Mouse (Mus musculus): Measurements from ENCODE around the gene Syne2.

Gene Syne2

GRCm38 (mm10) chr12:75833149-75833959, 15.4 kb downstream of the Syne2 start:
- DNase-seq = no peak

DNA sequence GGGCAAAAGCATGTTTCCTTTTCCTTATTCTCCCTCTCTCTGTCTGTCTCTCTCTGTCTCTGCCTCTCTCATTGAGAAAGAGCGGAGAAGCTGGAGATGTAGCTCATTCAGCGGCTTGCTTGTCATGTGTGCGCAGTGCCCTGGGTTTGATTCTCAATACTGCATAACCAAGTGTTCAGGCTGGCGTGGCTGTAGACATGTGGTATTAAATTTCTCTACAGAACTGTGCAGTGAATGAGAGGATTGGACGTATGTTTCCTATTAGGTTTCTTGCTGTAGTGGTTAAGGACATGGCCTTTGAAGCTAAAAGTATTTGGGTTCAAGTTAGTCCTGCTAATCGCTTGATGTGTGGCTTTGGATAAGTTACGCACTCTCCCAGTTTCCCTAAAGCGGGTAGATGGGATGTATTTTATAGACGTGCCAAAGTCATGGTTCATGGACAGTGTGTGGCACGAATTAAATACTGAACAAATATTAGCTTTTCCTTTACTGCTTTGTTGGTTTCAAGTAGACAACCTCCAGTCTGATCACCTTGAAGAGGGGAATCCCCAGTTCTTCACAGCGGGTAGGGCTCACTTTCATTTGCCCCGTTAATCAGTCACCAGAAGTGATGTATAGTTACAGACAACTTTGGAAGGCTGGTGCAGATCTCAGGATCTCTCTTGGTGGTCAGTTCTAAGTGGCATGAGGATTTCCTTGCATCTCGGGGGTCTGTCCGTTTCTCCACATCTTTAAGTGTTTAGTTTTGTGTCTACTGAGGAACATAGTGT, 16.2 kb downstream of the Syne2 start:
- DNase-seq = no peak

DNA sequence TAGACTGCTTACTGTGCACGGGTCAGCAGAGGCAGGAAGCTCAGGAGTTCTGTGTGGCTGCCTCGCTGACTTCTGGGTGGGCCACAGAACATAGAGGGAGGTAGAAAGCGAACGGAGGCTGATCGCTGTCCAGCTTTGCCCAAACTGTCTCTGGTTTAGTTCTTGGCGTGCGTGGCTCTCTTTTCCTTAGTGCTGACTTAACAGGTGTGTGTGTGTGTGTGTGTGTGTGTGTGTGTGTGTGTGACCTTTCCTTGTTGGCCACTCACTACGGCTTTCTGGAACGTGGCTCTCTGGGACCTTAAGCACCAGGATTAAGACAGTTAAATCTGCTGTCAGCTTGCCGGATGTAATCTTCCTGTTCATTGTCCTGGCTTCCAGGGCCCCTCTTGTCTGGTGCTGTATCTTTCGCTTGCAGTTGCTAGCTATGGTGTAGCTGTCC, 18.6 kb downstream of the Syne2 start:
- DNase-seq = no peak

- no peak for DNase-seq
Measured at GRCm38 (mm10) chr12:75837462-75837861, 19.5 kb downstream of the Syne2 start.

DNA sequence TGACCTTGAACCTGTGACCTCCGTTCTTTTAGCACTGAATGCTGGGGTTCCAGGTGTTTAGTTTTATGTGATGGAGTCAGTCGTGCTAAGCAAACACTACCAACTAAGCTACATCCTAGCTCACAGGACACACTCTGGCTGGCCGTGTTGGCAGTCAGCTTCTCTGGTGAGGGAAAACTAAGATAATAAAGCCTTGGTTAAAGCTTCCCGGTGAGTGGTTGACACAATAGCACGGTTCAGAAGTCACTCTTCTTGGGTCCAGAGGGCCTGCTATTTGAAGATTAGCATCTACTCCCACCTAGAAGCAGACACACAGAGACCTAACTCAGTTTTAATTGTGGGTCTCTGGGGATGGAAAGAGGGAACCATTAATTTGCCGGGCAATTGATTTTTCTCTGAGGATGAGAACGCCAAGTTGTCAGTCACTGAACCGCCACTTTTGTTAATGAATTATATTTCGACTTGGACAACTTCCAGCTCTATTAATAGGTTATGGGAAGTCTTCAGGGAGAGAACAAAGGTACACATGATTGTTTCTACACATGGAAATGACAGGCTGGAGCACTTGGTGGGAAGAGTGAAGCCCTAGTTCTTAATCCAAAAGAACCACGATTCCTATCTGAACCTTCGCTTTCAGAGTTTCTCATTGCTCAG, 21.3 kb downstream of the Syne2 start:
- no peak for DNase-seq

GRCm38 (mm10) chr12:75841183-75841582, 23.2 kb downstream of the Syne2 start:
- no peak for DNase-seq

GRCm38 (mm10) chr12:75844311-75844710, 26.4 kb downstream of the Syne2 start:
- no peak for DNase-seq

DNA sequence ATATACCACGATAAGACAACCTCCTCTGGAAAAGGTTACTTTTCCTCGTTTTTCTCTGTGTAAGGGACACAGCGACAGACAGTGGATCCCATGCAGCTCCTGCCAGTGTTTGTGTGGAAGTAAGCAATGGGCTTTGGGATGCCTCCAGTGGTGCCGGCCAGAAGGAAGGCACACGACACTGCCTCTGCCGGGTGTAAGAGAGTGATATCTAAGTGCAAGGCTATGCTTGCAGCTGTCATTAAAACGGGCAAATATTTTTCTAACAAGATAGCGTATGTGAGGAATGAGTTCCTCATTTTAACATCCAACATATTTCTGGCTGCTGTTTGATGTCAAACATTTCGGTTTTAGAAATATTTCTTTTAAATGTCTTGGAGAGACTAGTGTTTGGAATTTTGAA, 27.1 kb downstream of the Syne2 start:
- DNase-seq = no peak

DNA sequence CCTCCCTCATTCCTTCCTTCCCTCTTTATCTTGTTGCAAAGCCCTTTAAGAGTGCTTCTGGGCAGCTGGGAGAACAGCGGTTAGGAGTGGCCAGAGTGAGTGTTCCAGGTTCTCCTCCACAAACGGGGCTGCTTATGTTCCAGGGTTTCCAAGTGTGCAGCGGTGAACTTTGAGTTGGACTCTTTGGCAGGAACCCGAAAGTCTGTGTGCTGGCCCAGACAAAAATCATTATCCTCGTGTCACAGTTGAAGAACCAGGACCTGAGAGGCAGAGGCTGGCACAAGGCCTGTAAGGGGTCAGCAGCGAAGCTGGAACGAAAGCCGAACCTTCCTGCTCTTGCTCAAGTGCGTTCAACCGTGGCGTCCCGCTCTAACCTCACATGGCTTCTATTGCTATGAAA, 28.6 kb downstream of the Syne2 start:
- no peak for DNase-seq

- no peak for DNase-seq
Measured at GRCm38 (mm10) chr12:75850205-75850604, 32.3 kb downstream of the Syne2 start.

- no peak for DNase-seq
Measured at GRCm38 (mm10) chr12:75851481-75851880, 33.5 kb downstream of the Syne2 start.

DNA sequence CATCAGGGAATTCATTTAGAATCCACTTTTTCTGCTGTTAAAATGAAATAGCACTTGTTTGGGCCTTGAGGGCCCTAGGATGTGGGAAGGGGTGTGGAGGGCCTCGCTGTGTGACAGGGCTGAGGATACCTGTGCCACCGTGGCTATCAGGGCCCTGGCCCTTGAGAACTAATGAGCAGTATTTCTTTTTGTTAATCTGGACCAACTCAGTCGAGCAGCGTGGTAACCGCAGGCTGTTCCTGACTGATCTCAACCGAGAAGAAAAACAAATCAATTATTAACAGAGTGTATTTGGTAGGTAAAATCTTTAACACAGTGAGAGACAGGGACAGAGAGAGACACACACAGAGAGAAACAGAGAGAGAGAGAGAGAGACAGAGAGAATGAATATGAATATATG, 34.5 kb downstream of the Syne2 start:
- DNase-seq = no peak

DNA sequence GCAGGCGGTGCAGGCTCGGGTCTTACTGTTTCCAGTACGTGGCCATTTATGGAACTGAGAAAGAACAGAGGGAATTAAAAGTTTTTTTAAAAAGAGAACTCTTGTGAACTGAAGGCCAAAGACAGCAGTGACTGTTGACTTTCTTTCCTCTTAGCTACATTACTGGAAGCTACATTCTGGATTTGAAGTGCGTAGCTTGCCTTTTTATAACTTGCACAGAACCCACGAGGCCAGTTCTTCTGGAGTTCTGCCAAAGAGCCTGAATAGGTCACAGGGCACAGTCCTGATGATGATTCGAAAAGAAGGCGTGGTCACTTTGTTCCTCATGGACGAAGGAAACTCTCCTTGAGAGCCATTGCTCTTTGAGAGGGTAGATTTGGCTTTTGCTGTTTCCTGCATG, 35.6 kb downstream of the Syne2 start:
- DNase-seq = no peak

- no peak for DNase-seq
Measured at GRCm38 (mm10) chr12:75855051-75855453, 37.1 kb downstream of the Syne2 start.

DNA sequence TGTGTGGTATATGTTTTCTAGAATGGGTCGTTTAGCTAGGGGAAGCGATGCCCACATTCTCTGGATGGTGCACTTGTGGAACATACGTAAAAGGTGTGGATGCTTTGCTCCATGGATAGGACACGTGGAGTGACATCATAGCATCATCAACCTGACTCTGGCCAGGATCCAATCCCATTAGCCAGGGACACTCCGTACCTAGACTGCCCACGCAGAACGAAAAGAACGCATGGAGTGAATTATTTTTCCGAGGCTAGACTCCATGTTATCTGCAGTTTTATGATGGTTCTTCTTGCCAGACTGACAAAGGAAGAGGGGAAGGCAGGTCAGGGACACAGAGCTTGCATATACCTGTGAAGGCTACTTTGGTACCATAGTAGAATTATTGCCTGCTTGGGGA, 37.7 kb downstream of the Syne2 start:
- no peak for DNase-seq

GRCm38 (mm10) chr12:75856096-75856868, 38.3 kb downstream of the Syne2 start:
- DNase-seq = no peak

DNA sequence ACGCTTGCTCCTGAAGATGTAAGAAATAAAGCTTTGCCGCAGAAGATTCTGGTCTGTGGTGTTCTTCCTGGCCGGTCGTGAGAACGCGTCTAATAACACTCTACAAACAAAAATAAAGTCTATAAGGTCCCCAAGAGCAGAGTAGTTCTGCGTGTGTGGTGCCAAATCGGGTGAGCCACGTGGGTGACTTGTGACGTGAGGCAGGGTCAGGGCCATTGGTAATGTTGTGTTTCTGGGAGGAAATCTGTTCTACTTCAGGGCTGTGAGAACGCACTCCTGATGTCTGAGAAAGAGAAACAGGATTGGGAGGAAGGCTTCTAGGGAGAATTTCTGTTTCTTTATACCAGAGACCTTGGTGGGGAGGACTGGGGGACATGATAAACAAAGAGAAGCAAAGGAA, 42.0 kb downstream of the Syne2 start:
- DNase-seq = no peak

GRCm38 (mm10) chr12:75860843-75861242, 42.9 kb downstream of the Syne2 start:
- no peak for DNase-seq

DNA sequence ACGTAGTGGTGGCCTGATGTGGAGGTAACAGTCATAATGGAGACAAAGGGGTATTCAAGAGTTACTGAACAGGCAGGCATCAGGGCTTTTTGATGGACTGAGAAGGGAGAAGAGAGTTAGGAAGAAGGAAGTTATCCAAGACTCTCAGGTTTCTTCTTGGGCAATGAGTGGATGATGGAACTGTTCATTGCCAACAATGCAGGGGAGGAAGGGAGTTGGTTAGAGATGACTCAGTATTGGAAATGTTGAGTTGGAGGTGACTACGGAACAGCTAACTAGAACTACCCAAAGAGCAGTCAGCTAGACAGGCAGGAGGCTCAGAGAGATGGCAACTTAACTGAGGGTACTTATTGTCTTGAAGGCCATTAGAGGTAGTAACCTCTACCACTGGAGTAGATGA, 47.2 kb downstream of the Syne2 start:
- DNase-seq = no peak

DNA sequence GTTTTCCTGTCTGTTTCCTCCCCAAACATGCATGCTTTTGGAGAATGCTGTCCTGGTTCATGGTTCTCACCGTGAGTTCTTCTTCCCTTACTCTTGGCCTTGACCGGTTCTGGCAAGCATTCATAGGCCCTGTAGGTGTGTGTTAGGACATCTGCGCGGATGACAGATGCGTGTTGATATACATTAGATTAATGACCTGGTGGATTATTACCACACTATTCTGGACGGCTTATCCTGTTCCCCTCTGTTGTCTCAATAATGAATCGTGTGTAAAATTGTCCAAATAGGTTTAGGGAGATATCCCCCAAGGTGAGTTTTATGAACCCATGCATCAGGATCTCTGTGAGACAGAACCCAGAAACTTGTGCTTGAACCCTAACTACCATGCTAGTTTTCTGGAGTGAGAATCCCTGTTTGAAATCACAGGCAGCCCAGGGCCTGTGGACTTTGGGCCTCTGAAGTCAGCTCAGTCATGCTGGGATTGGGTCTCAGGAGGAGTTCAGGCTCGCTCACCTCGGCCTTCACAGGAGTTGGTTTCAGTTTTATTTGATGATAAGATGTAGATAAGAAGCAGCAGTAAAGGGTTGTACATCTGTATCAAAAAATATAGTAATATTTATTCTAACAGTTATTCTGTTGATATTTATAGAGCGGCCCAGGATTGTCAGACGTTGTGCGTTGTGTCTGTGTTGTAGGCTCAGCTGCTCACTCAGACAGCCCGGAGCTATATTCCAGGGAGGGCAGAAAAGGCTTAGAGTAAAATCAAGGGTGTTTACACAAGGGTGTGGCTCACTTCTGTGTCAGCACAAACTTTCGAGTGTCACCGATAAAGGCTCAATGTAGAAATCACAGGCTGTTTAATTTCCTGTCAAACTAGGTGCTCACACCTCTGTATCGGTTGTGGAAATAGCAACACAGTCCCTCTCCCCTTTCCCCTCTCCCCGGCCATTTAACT, 48.8 kb downstream of the Syne2 start:
- no peak for DNase-seq

GRCm38 (mm10) chr12:75873546-75874235, 55.8 kb downstream of the Syne2 start:
- DNase-seq = no peak

All from thymus, postnatal 14 days (tissue).